Mouse (Mus musculus): ENCODE data around the gene Thap4. TPM values are rescaled to one million over a fixed set of nuclear protein-coding genes. Genes with fewer than 3 reads are reported as not detected.
A peak's percentile ranks its signal among the peaks of the same experiment; 100 is the strongest.
"Not testable (repeated sequence)": the region's sequence is repeated elsewhere in the genome, so short reads cannot be mapped to it uniquely, and the experiment has no call there.

The Thap4 gene
- polyA plus RNA-seq, 1 experiment from 2014 or later: 42.9 TPM

DNA sequence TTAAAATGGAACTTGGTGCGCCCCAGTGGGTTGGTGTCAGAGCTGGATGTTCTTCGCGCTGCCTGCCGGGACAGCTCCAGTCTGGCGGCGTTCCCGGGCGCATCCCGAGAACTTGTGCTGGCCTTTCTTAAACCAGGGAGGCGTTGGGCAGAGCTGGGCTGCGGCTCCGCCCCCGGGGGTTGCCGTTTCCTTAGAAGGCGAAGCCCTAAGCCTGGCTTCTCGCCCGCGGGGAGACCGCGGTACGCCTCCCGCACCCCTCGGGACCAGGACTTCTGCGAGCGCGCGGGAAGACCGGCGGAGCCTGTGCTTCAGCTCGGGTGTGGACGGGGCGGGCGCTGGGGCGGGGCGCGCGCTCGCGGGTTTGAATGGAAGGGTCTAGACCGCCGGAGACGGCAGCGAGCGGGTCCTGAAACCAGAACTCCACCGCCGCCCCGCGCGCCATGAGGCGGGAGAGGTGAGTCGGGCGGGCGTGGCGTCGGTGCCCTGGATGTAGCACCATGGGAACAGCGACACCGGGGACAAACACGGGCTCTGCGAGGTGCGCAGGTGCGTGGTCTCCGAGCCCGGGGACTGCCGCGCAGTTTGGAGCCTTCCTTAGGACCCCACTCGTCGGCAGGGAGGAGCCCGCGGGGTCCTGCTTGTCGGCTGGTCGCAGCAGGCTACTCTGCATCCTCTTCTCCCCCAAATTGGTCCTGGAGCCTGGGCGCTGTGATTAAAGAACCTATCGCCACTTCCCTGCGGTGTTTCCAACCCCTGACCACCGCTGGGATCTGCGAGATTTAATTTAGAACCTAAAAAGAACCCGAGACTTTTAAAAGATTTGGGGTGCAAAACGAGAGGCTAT, 69.0 kb downstream of the Thap4 start, which contains the start of gene Bok:
Gene Bok, plus strand, starts transcription at position 260 of the 844 bp plus-strand sequence.
- Histone ChIP-seq H3K9me3 (no peaks in the 10 kb centered on the region), H3K4me3 (peak within 1 kb of the TSS; percentile 77), H3K27me3 (ENCODE audit: insufficient read depth, poor library complexity, severe bottlenecking) (0 out of 2 replicates have a peak, but pooled peaks cover 5% of the 10 kb centered on the region), H3K36me3 (peaks cover 10% of the 10 kb centered on the region; the same call in 1 of the 2 replicates), H3K27ac (peak within 1 kb of the TSS; percentile 87), H3K4me1 (peaks cover 34% of the 10 kb centered on the region)
- DNase-seq (ENCODE audit: low spot score): peak; percentile 89
- under 1% methylated on average over 77 of the region's 78 CpGs for WGBS

DNA sequence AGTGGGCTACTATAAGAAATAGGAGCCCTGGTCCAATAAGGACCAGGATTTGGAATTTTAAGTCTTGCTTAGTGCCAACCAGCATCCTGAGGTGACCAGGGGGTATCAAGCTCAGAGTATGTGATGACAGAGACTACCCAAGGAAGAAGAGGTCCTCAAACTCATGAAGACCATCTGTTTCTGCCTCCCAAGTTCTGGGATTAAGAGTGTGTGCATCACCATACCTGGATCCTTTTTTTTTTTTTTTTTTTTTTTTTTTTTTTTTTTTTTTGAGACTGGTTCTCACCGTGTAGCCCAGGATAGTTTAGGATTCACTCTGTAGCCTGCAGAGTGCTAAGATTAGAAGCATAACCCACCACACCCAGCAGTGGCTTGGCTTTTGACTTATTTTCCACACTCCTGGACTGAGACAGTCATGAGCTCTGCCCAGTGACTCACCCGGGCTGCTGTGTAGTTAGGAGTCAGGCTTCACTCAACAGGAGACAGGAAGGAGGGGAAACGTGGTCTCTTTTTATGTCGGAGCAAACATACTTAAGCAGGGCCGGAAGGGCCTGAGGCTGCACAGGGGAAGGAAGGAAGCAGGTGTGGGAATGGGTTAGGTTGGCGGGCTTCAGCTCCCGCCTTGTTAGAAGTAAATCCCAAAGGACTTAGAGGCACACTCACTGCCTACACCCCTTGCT, 74.6 kb downstream of the Thap4 start:
- no peak for DNase-seq (ENCODE audit: low spot score)
- no peaks in the 10 kb centered on the region for H3K27me3 ChIP-seq (ENCODE audit: insufficient read depth, poor library complexity, severe bottlenecking)
- H3K9me3 ChIP-seq: no peaks in the 10 kb centered on the region
- no peak overlapping the region for H3K27ac ChIP-seq
- H3K36me3 ChIP-seq: no peaks in the 10 kb centered on the region
- WGBS: 51% methylated on average over 7 of the region's 7 CpGs
- H3K4me3 ChIP-seq: no peak overlapping the region
- H3K4me1 ChIP-seq: 0 out of 2 replicates have a peak, but pooled peaks cover under 1% of the 10 kb centered on the region

DNA sequence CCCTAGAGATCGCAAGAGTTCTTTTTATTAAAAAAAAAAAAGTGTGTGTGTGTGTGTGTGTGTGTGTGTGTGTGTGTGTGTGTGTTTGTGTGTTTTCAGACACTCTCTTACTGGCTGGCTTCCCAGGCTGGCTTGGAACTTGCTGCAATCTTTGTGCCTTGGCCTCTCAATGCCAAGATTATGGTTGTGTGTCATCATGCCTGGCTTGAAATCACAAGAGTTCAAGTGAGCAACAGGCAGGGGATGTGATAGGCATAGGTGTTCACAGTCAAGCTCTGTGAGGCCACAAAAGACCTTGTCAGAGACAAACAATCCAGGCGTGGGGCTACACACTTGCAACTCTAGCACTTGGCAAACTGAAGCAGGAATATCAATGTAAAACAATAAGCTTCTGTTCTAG, 76.3 kb downstream of the Thap4 start:
- DNase-seq (ENCODE audit: low spot score): no peak
- Histone ChIP-seq H3K27me3 (ENCODE audit: insufficient read depth, poor library complexity, severe bottlenecking) (no peaks in the 10 kb centered on the region), H3K9me3 (no peaks in the 10 kb centered on the region), H3K27ac (no peak overlapping the region), H3K4me1 (no peaks in the 10 kb centered on the region), H3K36me3 (no peaks in the 10 kb centered on the region), H3K4me3 (no peak overlapping the region)
- 58% methylated on average over 2 of the region's 2 CpGs for WGBS

- DNase-seq (ENCODE audit: low spot score): no peak
- Histone ChIP-seq H3K27me3 (ENCODE audit: insufficient read depth, poor library complexity, severe bottlenecking) (no peaks in the 10 kb centered on the region), H3K4me3 (no peak overlapping the region), H3K9me3 (no peaks in the 10 kb centered on the region), H3K27ac (no peak overlapping the region), H3K36me3 (no peaks in the 10 kb centered on the region), H3K4me1 (peaks cover 27% of the 10 kb centered on the region)
- 86% methylated on average over 5 of the region's 5 CpGs for WGBS
Measured at GRCm38 (mm10) chr1:93672682-93673081, 82.0 kb downstream of the Thap4 start.

DNA sequence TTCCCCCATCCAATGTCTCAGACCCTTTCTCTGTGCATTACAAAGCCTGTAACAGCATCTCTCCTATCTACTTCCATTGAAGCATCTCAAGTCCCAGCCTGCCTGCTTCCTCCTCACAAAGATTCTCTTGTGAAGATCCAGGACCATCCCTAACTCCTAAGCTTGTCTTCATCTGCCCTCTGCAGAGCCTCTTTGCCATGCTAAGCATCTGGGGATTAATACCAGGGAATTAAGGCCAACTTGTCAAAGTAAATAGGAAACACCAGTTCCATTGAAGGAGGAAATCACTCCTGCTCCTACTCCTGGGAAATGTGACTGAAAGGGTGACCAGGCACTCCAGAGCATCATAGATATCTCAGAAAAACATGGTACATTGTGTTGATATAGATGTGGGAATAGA, 84.7 kb downstream of the Thap4 start:
- Histone ChIP-seq H3K4me1 (peaks cover 30% of the 10 kb centered on the region), H3K27ac (0 out of 2 replicates have a peak overlapping the region, but pooled peaks have one; percentile 91), H3K27me3 (ENCODE audit: insufficient read depth, poor library complexity, severe bottlenecking) (no peaks in the 10 kb centered on the region), H3K4me3 (no peak overlapping the region), H3K9me3 (no peaks in the 10 kb centered on the region), H3K36me3 (no peaks in the 10 kb centered on the region)
- no peak for DNase-seq (ENCODE audit: low spot score)

- peak overlapping the region; percentile 91 for H3K27ac ChIP-seq
- H3K9me3 ChIP-seq: no peaks in the 10 kb centered on the region
- no peaks in the 10 kb centered on the region for H3K36me3 ChIP-seq
- H3K27me3 ChIP-seq (ENCODE audit: insufficient read depth, poor library complexity, severe bottlenecking): no peaks in the 10 kb centered on the region
- H3K4me3 ChIP-seq: peak overlapping the region; percentile 61
- WGBS: 6% methylated on average over 17 of the region's 17 CpGs
- H3K4me1 ChIP-seq: peaks cover 30% of the 10 kb centered on the region
- peak; percentile 95 for DNase-seq (ENCODE audit: low spot score)
Measured at GRCm38 (mm10) chr1:93668791-93669548, 85.7 kb downstream of the Thap4 start.

DNA sequence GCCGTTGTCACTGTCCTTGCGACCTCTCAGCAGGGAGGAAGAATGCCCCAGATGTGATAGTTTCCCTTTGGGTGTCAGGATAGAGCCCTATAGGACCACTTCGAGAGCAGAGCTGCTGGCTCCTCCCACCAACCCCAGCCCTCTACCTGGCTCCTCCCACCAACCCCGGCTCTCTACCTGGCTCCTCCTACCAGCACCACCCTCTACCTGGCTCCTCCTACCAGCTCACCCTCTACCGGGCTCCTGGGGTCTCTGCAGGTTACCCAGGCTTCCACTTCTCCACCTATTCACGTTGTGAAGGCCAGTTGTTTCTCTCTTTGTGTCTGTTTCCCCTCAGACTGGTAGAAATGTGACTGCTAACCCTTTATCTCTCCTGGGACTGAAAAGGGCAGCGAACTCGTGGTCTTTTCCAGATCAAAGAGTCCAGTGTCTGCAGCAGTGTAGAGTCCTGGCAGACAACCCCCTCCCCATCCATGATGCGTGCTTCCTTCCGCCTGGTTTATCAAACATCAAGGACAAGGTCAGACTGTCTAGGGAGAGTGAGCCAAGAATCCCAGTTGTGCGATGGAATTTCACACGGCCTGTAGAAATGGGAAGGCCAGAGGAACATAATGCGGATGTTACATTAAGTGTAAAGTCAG, 86.8 kb downstream of the Thap4 start:
- H3K27ac ChIP-seq: peak overlapping the region; percentile 91
- WGBS: 16% methylated on average over 13 of the region's 13 CpGs
- H3K4me3 ChIP-seq: peak overlapping the region; percentile 20

GRCm38 (mm10) chr1:93658559-93658958, 96.1 kb downstream of the Thap4 start, which contains the start of gene Stk25:
Stk25 (minus strand) TSS chr1:93658659.
- not testable (repeated sequence) for H3K27ac ChIP-seq; H3K4me1 ChIP-seq; DNase-seq (ENCODE audit: low spot score)

More for the DNA sequence above, 86.8 kb downstream of the Thap4 start:
- H3K9me3 ChIP-seq: no peaks in the 10 kb centered on the region
- no peaks in the 10 kb centered on the region for H3K36me3 ChIP-seq
- DNase-seq (ENCODE audit: low spot score): peak; percentile 87
- no peaks in the 10 kb centered on the region for H3K27me3 ChIP-seq (ENCODE audit: insufficient read depth, poor library complexity, severe bottlenecking)
- H3K4me1 ChIP-seq: peaks cover 30% of the 10 kb centered on the region

DNA sequence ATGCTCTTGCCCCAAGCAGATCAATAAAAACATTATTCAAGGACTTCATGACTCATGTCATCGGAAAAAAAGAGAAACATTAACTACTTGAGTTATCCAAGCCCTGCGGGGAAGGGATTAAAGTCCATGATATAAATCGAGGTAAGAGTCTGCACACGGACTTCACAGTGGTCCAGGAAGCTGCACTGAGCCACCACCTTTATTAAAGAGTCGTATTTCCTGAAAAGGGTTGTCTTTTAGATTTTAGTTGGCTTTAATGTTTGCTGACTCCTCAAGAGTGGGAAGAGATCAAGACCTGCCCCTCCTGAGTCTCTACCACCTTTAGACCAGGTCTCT, 97.7 kb downstream of the Thap4 start:
- Histone ChIP-seq H3K36me3 (no peaks in the 10 kb centered on the region), H3K9me3 (no peaks in the 10 kb centered on the region), H3K4me3 (no peak overlapping the region), H3K27me3 (ENCODE audit: insufficient read depth, poor library complexity, severe bottlenecking) (no peaks in the 10 kb centered on the region), H3K27ac (no peak overlapping the region), H3K4me1 (0 out of 2 replicates have a peak, but pooled peaks cover 3% of the 10 kb centered on the region)
- no peak for DNase-seq (ENCODE audit: low spot score)
- 88% methylated on average over 5 of the region's 5 CpGs for WGBS

More at GRCm38 (mm10) chr1:93658559-93658958, 96.1 kb downstream of the Thap4 start, which contains the start of gene Stk25:
- not testable (repeated sequence) for H3K36me3 ChIP-seq; H3K27me3 ChIP-seq (ENCODE audit: insufficient read depth, poor library complexity, severe bottlenecking); H3K4me3 ChIP-seq; H3K9me3 ChIP-seq

DNA sequence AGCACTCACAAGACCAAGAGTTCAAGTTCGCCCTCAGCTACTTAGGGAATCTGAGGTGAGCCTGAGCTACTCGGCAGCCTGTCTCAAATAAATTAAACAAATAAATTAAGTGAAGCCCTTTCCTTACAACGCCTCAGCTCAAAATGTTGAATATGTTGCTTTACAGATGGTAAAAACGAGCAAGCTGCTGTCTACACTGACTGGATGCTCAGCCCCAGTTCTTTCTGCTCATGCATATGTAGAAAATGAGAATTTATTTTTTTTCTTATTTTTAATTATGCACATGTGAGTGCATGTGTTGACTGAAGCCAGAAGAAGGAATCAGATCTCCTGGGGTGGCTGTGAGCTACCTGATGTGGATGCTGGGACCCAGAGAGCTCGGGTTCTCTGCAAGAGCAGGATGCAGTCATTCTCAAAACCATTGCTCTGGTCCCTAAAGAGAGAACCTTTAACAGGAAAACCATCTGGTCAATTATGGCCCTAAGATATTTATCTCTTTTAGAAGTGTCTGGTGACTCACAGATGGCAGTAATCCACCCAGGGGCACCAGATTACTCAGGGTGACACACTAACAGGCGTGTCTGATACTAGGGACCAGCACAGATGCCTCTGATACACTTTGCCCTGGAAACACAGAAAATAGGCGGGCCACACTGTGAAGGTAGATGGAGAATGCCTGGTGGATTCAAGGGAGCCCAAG, 98.2 kb downstream of the Thap4 start:
- 74% methylated on average over 7 of the region's 7 CpGs for WGBS
- Histone ChIP-seq H3K4me3 (no peak overlapping the region), H3K4me1 (0 out of 2 replicates have a peak, but pooled peaks cover 3% of the 10 kb centered on the region), H3K36me3 (no peaks in the 10 kb centered on the region), H3K9me3 (no peaks in the 10 kb centered on the region), H3K27me3 (ENCODE audit: insufficient read depth, poor library complexity, severe bottlenecking) (no peaks in the 10 kb centered on the region), H3K27ac (no peak overlapping the region)
- DNase-seq (ENCODE audit: low spot score): no peak

DNA sequence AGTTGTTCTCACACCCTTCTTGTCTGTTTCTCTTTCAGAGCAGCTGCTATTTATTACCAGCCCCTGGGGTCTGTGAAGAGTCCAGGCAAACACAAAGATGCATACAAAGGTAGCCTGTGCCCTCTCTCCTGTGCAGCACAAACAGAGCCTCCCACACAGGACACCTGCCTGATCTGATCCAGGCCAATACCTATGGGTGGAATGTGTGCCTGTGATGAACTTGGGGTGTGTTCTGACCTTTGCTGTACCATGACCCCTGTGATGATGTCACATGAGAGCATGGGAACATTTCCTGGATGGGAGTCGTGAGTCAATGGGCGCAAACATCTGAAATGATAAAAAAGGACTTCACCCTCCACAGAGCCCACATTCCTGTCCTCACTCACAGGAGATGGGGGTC, 99.9 kb downstream of the Thap4 start:
- DNase-seq (ENCODE audit: low spot score): no peak
- no peaks in the 10 kb centered on the region for H3K9me3 ChIP-seq
- no peaks in the 10 kb centered on the region for H3K27me3 ChIP-seq (ENCODE audit: insufficient read depth, poor library complexity, severe bottlenecking)
- 0 out of 2 replicates have a peak, but pooled peaks cover 3% of the 10 kb centered on the region for H3K4me1 ChIP-seq
- H3K27ac ChIP-seq: no peak overlapping the region
- 60% methylated on average over 2 of the region's 2 CpGs for WGBS
- H3K36me3 ChIP-seq: no peaks in the 10 kb centered on the region
- no peak overlapping the region for H3K4me3 ChIP-seq

GRCm38 (mm10) chr1:93654275-93654674, 100.4 kb downstream of the Thap4 start:
- WGBS: 36% methylated on average over 2 of the region's 2 CpGs
- DNase-seq (ENCODE audit: low spot score): no peak

More at GRCm38 (mm10) chr1:93654275-93654674, 100.4 kb downstream of the Thap4 start:
- Histone ChIP-seq H3K9me3 (no peaks in the 10 kb centered on the region), H3K4me3 (no peak overlapping the region), H3K27ac (no peak overlapping the region), H3K4me1 (0 out of 2 replicates have a peak, but pooled peaks cover 3% of the 10 kb centered on the region), H3K36me3 (no peaks in the 10 kb centered on the region), H3K27me3 (ENCODE audit: insufficient read depth, poor library complexity, severe bottlenecking) (no peaks in the 10 kb centered on the region)
